Mouse (Mus musculus) MN1 (cell line): Measurements from ENCODE around the gene Chil1.

Experiments used
- DNase-seq: peaks from one replicate; pipeline ENCODE4 v3.0.0-alpha.2; 2016; ENCODE audit warnings: low spot score

The Chil1 gene

GRCm38 (mm10) chr1:134205296-134206018 lies 23.5 kb downstream of the Chil1 start:
- no peak for DNase-seq

- peak; percentile 62 for DNase-seq
Observed at GRCm38 (mm10) chr1:134206085-134206484, 24.1 kb downstream of the Chil1 start.

GRCm38 (mm10) chr1:134210179-134210755 lies 28.3 kb downstream of the Chil1 start:
- no peak for DNase-seq

GRCm38 (mm10) chr1:134211043-134211442 lies 29.1 kb downstream of the Chil1 start:
- no peak for DNase-seq

- no peak for DNase-seq
Observed at GRCm38 (mm10) chr1:134211631-134212030, 29.7 kb downstream of the Chil1 start.

GRCm38 (mm10) chr1:134212351-134212750 lies 30.4 kb downstream of the Chil1 start:
- no peak for DNase-seq

GRCm38 (mm10) chr1:134213405-134213804 lies 31.4 kb downstream of the Chil1 start:
- no peak for DNase-seq

- no peak for DNase-seq
Observed at GRCm38 (mm10) chr1:134215059-134215458, 33.1 kb downstream of the Chil1 start.

GRCm38 (mm10) chr1:134215751-134216628 lies 34.0 kb downstream of the Chil1 start:
- DNase-seq = peak; percentile 58

- DNase-seq = peak; percentile 44
Observed at GRCm38 (mm10) chr1:134216629-134216971, 34.6 kb downstream of the Chil1 start.

- DNase-seq = peak; percentile 56
Observed at GRCm38 (mm10) chr1:134217028-134217481, 35.1 kb downstream of the Chil1 start.

- no peak for DNase-seq
Observed at GRCm38 (mm10) chr1:134217942-134218341, 36.0 kb downstream of the Chil1 start.

GRCm38 (mm10) chr1:134219608-134220007 lies 37.6 kb downstream of the Chil1 start:
- no peak for DNase-seq

- no peak for DNase-seq
Observed at GRCm38 (mm10) chr1:134221172-134221571, 39.2 kb downstream of the Chil1 start.

- peak; percentile 68 for DNase-seq
Observed at GRCm38 (mm10) chr1:134222122-134223055, 40.4 kb downstream of the Chil1 start.

GRCm38 (mm10) chr1:134224649-134225227 lies 42.8 kb downstream of the Chil1 start:
- no peak for DNase-seq

GRCm38 (mm10) chr1:134225375-134225774 lies 43.4 kb downstream of the Chil1 start:
- no peak for DNase-seq

GRCm38 (mm10) chr1:134226739-134227138 lies 44.8 kb downstream of the Chil1 start:
- no peak for DNase-seq

GRCm38 (mm10) chr1:134229806-134230575 lies 48.0 kb downstream of the Chil1 start:
- DNase-seq = no peak

GRCm38 (mm10) chr1:134230638-134231228 lies 48.8 kb downstream of the Chil1 start:
- no peak for DNase-seq
